Mouse (Mus musculus) liver, embryonic 14.5 days (tissue): Measurements from ENCODE around the gene Phf11d. TPM values are rescaled to one million over a fixed set of nuclear protein-coding genes. Genes with fewer than 3 reads are reported as not detected.
"Not testable (repeated sequence)": the region's sequence is repeated elsewhere in the genome, so short reads cannot be mapped to it uniquely, and the experiment has no call there.

ENCODE experiments used
- ATAC-seq: fragments of 200-750 bp; cut with Nextera tagmentation; 2 replicates; pipeline ENCODE4 v1.8.0; 2017; ENCODE audit warnings: moderate number of reproducible peaks, mild to moderate bottlenecking, moderate library complexity; ENCODE audit not compliant: insufficient read depth
- DNase-seq, 3 experiments: peaks; one replicate each; pipeline ENCODE4 v3.0.0-alpha.2; 2012 to 2013; ENCODE audit warnings: low read depth in 3 of 3, low spot score in 3 of 3
- H3K27ac ChIP-seq: fragments of 300-500 bp; sonication (generic); 2 replicates; pipeline ENCODE4 v1.5.1; 2014; ENCODE audit warnings: moderate library complexity, mild to moderate bottlenecking, control low read depth, inconsistent platforms
- H3K27me3 ChIP-seq: fragments of 300-500 bp; sonication (generic); 2 replicates; pipeline ENCODE4 v1.6.1; 2014; ENCODE audit warnings: mild to moderate bottlenecking, low read length, moderate library complexity; ENCODE audit not compliant: control insufficient read depth, insufficient read depth
- H3K36me3 ChIP-seq: fragments of 300-500 bp; sonication (generic); replicated peaks from 2 replicates; pipeline ENCODE4 v1.6.1; 2014; ENCODE audit warnings: low read depth; ENCODE audit not compliant: control insufficient read depth, insufficient read depth
- H3K4me1 ChIP-seq, 2 experiments: fragments of 200-500 bp in 1 of 2; fragments of 300-500 bp in 1 of 2; sonication (generic) in 1 of 2; replicated peaks; 2 replicates each; pipeline ENCODE4 v1.6.1; 2012 to 2014; ENCODE audit warnings: antibody characterized with exemption in 1 of 2, inconsistent platforms in 1 of 2, low read length in 1 of 2; ENCODE audit not compliant: control insufficient read depth in 2 of 2, insufficient read depth in 2 of 2
- H3K4me2 ChIP-seq: fragments of 300-500 bp; sonication (generic); 2 replicates; pipeline ENCODE4 v1.6.1; 2014; ENCODE audit warnings: low read depth, mild to moderate bottlenecking, control low read depth, moderate library complexity
- H3K4me3 ChIP-seq, 2 experiments: fragments of 200-500 bp in 1 of 2; fragments of 300-500 bp in 1 of 2; sonication (generic) in 1 of 2; 2 replicates each; pipeline ENCODE4 v1.5.1; 2012 to 2014; ENCODE audit warnings: low read depth in 2 of 2, low read length in 2 of 2, mild to moderate bottlenecking in 2 of 2, control low read depth in 1 of 2, inconsistent platforms in 1 of 2, moderate library complexity in 1 of 2; ENCODE audit not compliant: insufficient read depth in 1 of 2
- H3K9ac ChIP-seq: fragments of 300-500 bp; sonication (generic); replicated peaks from 2 replicates; pipeline ENCODE4 v1.6.1; 2014; ENCODE audit warnings: mild to moderate bottlenecking, control low read depth, moderate library complexity
- H3K9me3 ChIP-seq: fragments of 300-500 bp; sonication (generic); 2 replicates; pipeline ENCODE4 v1.6.1; 2016; ENCODE audit warnings: low read length, mixed read lengths; ENCODE audit not compliant: control insufficient read depth
- CTCF ChIP-seq: IDR thresholded peaks from 2 replicates; pipeline ENCODE4 v1.5.1; 2016; ENCODE audit warnings: antibody characterized with exemption, low read depth, control low read depth
- EP300 ChIP-seq: IDR thresholded peaks from 2 replicates; pipeline ENCODE4 v1.6.1; 2016; ENCODE audit warnings: antibody characterized with exemption, low read depth
- WGBS: fragments of 180-500 bp; shearing (Covaris S2); extraction: QIAGEN DNeasy Blood & Tissue Kit; methylation state at CpG from one replicate; pipeline ENCODE4 v1.1.7; 2014; ENCODE audit not compliant: insufficient replicate concordance; 5-methylcytosine and 5-hydroxymethylcytosine counted together
- polyA plus RNA-seq, 2 experiments: library from polyadenylated mRNA; depleted of rRNA in 1 of 2; stranded (reverse) in 1 of 2; unstranded in 1 of 2; fragments of >200 nt; fragmentation: Nextera tagmentation in 1 of 2; extraction: Ambion mirVana in 1 of 2; gene quantifications; 2 replicates each; pipeline versions ENCODE4 v1.2.1 to v1.2.3; 2012 to 2014

Gene Phf11d
- polyA plus RNA-seq, 2 experiments, result 0.51 to 1.3 TPM

- Histone ChIP-seq H3K9me3 (no peaks in the 10 kb centered on the region), H3K4me2 (no peak overlapping the region), H3K4me1 (no peaks in the 10 kb centered on the region), H3K4me3 (no peak overlapping the region), H3K27me3 (no peaks in the 10 kb centered on the region), H3K9ac (no peak overlapping the region), H3K27ac (no peak overlapping the region), H3K36me3 (no peaks in the 10 kb centered on the region)
- TF ChIP-seq EP300 (no peak), CTCF (no peak)
- 82% methylated on average over 25 of the region's 25 CpGs for WGBS
- DNase-seq (no peak), ATAC-seq (no peak)
Measured at GRCm38 (mm10) chr14:59370348-59371068, 5.2 kb upstream of the Phf11d start.

DNA sequence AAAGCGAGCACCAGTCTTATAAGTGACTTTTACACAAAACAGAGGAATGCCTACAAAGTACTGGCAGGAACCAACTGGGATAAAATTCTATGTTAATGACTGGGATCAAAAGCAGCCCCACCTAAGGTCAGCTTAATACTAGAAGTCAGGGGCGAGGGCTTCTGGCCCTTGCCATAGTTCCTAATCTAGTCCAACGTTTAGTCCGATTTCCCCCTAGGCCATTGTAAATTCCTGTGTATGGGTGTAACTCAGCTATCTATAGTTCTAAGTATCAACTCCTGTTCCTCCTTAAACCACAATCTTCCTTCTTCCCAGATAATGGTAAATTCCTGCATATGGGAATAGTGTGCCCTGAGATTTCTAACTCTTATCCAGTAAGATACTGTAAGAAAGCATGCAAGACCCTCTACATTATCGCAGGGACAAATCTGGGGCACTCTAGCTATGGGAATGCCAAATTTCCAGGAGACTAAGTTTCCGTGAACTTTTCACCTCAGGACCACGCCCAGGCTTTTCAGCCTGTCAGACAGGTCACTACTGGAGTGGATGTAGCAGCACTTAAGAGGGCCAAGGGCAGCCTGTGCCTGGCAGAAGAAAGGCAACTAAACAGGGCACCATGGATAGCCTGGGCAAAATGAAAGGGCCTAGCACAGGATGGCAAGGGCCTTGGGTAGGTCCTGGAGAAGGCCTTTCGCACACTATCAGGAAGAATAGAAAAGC is 1.3 kb upstream of the Phf11d start:
- Histone ChIP-seq H3K27me3 (no peaks in the 10 kb centered on the region), H3K9me3 (no peaks in the 10 kb centered on the region), H3K27ac (no peak overlapping the region), H3K4me3 (no peak overlapping the region), H3K36me3 (no peaks in the 10 kb centered on the region), H3K4me2 (no peak overlapping the region), H3K9ac (no peak overlapping the region), H3K4me1 (no peaks in the 10 kb centered on the region)
- TF ChIP-seq CTCF (no peak), EP300 (no peak)
- WGBS, result 62% methylated on average over 8 of the region's 8 CpGs
- DNase-seq, result no peak
- ATAC-seq, result no peak

DNA sequence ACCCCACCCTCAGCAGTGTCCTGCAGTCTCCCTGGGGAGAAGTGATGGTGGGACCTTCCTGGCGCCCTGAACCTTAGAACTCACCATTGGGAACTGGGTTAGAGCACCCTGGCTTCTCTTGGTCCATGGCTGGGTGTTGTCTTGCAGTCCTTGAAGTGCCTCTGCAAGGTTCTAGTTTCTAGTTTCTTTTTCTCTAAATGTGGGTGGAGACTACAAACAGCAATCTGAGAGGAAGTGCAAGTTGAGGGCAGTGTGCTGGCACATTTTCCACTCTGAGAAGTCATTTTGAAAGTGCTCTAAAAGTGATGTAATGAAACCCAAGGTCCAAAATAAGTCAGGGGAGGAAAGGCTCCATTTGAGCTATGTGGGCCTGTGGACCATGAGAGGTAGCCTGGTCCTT is 24.1 kb downstream of the Phf11d start, which contains the start of gene Phf11b:
Gene Phf11b (minus strand): TSS at position 163 of the 400 bp plus-strand sequence.
- H3K9ac ChIP-seq, ATAC-seq, H3K27me3 ChIP-seq, H3K9me3 ChIP-seq, H3K4me1 ChIP-seq, H3K36me3 ChIP-seq, H3K4me2 ChIP-seq, H3K27ac ChIP-seq, DNase-seq, H3K4me3 ChIP-seq: not testable (repeated sequence)
- WGBS, result 25% methylated on average over 1 of the region's 1 CpGs

- TF ChIP-seq EP300 (no peak), CTCF (no peak)
- H3K4me1 ChIP-seq, result no peaks in the 10 kb centered on the region
- ATAC-seq, result no peak
- no peaks in the 10 kb centered on the region for H3K9me3 ChIP-seq
- no peak for DNase-seq
- H3K4me3 ChIP-seq, result no peak overlapping the region
- H3K4me2 ChIP-seq, result no peak overlapping the region
- H3K27me3 ChIP-seq, result no peaks in the 10 kb centered on the region
- 67% methylated on average over 1 of the region's 1 CpGs for WGBS
- H3K9ac ChIP-seq, result no peak overlapping the region
- H3K27ac ChIP-seq, result no peak overlapping the region
- no peaks in the 10 kb centered on the region for H3K36me3 ChIP-seq
Measured at GRCm38 (mm10) chr14:59339541-59339940, 25.7 kb downstream of the Phf11d start.

GRCm38 (mm10) chr14:59336056-59336455 is 29.2 kb downstream of the Phf11d start:
- H3K27me3 ChIP-seq, H3K9me3 ChIP-seq: not testable (repeated sequence)
- 63% methylated on average over 3 of the region's 3 CpGs for WGBS

More at GRCm38 (mm10) chr14:59336056-59336455, 29.2 kb downstream of the Phf11d start:
- H3K4me1 ChIP-seq, H3K27ac ChIP-seq, H3K4me3 ChIP-seq, H3K4me2 ChIP-seq, ATAC-seq, DNase-seq, H3K9ac ChIP-seq, H3K36me3 ChIP-seq: not testable (repeated sequence)
